Mouse (Mus musculus) cortical plate, adult 2 months (tissue): ENCODE measurements around the gene Rps27. TPM values are rescaled to one million over a fixed set of nuclear protein-coding genes. Genes with fewer than 3 reads are reported as not detected.
A peak's percentile ranks its signal among the peaks of the same experiment; 100 is the strongest.

Experiments
- H3K27ac ChIP-seq: fragments of 200-500 bp; 2 replicates; pipeline ENCODE4 v1.5.1; 2012; ENCODE audit warnings: low read length, control low read depth, inconsistent platforms; ENCODE audit not compliant: insufficient read depth
- H3K4me1 ChIP-seq: fragments of 200-500 bp; 2 replicates; pipeline ENCODE4 v1.6.1; 2011; ENCODE audit warnings: low read length; ENCODE audit not compliant: control insufficient read depth, insufficient read depth
- H3K4me3 ChIP-seq: fragments of 200-500 bp; 2 replicates; pipeline ENCODE4 v1.5.1; 2011; ENCODE audit warnings: mild to moderate bottlenecking, low read length, control low read depth; ENCODE audit not compliant: insufficient read depth
- CTCF ChIP-seq: fragments of 200-500 bp; IDR thresholded peaks from 2 replicates; pipeline ENCODE4 v1.5.1; 2011; ENCODE audit warnings: mild to moderate bottlenecking, control low read depth, low read length; ENCODE audit not compliant: insufficient read depth; ENCODE audit errors: extremely low read depth
- POLR2A ChIP-seq: fragments of 200-500 bp; IDR thresholded peaks from 2 replicates; pipeline ENCODE4 v1.6.1; 2011; ENCODE audit warnings: mild to moderate bottlenecking, low read length, control low read depth; ENCODE audit not compliant: insufficient read depth; ENCODE audit errors: extremely low read depth
- polyA plus RNA-seq: library from polyadenylated mRNA; depleted of rRNA; stranded (reverse); fragments of >200 nt; gene quantifications from 2 replicates; pipeline ENCODE4 v1.2.3, GENCODE M21; 2012

Gene Rps27
- polyA plus RNA-seq, 1 experiment, result 1,617 TPM

- no peak overlapping the region for H3K27ac ChIP-seq
- no peak overlapping the region for H3K4me3 ChIP-seq
- TF ChIP-seq POLR2A (no peak), CTCF (no peak)
- peaks cover 5% of the 10 kb centered on the region for H3K4me1 ChIP-seq
Measured at GRCm38 (mm10) chr3:90250791-90251190, 37.3 kb upstream of the Rps27 start.

- Histone ChIP-seq H3K27ac (peak overlapping the region; percentile 76; the same call in 1 of the 2 replicates), H3K4me1 (peaks cover 2% of the 10 kb centered on the region), H3K4me3 (peak overlapping the region; percentile 66)
- no peak for TF ChIP-seq POLR2A
- TF ChIP-seq CTCF, result no peak
Measured at GRCm38 (mm10) chr3:90248746-90249100, 35.3 kb upstream of the Rps27 start.

DNA sequence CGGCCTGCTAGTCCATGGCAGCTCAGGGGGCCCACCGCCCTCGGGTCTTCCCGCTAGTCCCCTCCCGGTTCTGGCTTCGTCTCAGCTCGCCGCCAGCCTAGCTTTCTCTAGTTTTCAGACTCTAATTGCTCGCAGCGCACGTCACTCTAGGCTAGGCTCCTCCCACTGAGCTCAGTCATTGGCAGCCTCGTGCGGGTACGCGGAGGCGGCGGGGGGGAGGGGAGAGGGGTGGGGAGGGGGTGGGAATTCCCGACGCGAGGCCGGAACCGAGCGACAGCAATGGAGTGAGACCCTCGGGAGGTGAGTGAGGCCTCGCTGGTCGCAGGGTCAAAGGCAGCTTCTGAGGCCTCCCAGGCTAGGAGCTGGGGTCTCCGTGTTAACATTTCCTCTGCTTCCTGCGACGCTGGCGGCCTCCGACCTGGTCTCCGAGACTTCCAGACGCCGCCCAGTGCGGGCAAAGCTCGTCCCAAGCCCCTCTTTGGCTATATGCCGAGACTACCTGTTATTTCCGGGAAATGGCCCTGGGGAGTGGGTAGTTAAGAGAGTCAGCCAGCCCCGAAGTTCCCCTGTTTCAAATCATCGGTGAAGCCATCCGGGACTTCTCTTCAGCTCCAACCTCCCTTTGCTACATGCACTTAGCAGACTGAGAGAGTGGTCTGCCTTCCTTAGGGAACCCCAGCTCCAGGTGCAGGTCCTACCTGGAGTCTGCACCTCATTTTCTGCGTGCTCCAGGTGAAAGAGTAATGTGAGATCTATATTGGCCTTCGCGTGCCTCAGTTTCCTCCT lies 34.7 kb upstream of the Rps27 start, which contains the start of gene Slc39a1:
Gene Slc39a1, plus strand, starts transcription at position 213 of the 786 bp plus-strand sequence.
- Histone ChIP-seq H3K4me3 (peak within 1 kb of the TSS; percentile 66), H3K4me1 (peaks cover 2% of the 10 kb centered on the region; the same call in 1 of the 2 replicates), H3K27ac (peak within 1 kb of the TSS; percentile 85)
- TF ChIP-seq POLR2A (peak; percentile 78; the same call in 1 of the 2 replicates), CTCF (no peak)

DNA sequence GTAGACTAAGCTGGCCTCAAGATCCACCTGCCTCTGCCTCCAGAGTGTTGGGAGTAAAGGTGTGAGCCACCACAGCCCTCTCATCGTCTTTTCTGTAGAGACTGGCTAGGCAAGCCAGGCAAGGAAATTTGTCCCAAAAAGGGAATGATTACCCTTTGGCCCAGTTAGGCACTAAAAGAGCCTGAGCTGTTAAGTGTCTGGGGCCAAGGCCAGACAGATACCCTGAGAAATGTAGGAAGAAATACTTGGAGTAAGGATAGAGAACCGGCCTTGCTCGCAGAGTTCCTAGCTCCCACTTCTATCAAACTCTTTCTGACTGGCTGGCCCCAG lies 34.1 kb upstream of the Rps27 start:
- H3K27ac ChIP-seq, result peak overlapping the region; percentile 85
- TF ChIP-seq CTCF (no peak), POLR2A (no peak)
- peaks cover 2% of the 10 kb centered on the region; the same call in 1 of the 2 replicates for H3K4me1 ChIP-seq
- peak overlapping the region; percentile 66 for H3K4me3 ChIP-seq

DNA sequence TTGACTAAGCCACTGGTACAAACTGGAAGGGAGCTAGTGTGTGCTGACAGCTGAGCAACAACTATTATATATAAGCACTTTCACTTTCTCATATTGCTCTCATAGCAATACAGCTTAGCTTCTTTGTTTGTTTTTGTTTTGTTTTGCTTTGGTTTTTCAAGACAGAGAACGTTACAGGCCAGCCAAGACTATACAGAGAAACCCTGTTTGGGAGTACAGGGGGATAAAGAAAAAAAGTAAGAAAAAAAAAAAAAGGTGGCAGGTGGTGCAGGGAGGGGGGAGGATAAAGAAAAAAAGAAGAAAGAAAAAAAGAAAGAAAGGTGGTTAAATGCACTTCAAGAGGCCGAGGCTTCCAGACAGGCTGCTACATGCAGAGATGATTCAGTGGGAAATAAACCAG lies 32.0 kb upstream of the Rps27 start:
- Histone ChIP-seq H3K4me3 (no peak overlapping the region), H3K27ac (no peak overlapping the region), H3K4me1 (no peaks in the 10 kb centered on the region)
- no peak for TF ChIP-seq CTCF
- TF ChIP-seq POLR2A, result no peak

DNA sequence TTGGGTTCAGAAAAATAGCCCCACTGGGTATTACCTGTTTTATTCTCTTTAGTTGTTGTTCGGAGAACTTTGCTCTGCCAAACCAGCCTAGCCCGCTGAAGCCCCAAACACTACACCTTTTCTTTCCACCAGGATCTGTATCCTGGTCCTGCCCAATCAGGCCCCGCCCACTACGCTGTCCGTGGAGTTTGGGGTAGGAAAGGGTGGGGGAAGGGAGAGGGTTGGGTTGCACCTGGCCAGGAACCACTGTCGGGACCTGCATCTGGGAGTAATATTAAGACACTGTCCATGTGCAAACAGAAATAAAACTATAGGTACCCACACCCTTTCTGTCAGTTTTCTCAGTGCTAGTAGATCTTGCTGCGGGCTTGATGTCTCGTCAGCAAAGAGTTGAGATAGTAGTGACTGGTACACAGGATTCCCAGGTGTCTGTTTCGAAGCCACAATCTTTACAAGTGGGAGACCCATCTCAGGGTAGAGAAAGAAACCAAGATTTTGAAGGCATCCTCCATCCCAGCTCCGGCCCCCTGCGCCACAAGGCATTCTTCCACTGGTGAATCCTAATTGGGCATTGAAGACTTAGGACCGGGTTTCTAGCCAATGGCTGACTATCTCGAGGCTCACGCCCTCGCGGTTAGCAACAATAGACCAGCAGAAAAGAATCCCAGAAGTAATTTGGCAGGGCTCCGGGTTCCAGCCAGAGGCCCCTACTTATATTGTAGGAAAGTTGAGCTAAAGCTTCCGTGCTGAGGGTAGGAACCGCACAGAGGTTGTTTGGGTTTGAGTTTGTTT lies 29.7 kb upstream of the Rps27 start, which contains the start of gene Creb3l4:
Gene Creb3l4, minus strand, starts transcription at position 529 of the 792 bp plus-strand sequence.
- TF ChIP-seq POLR2A, result no peak
- TF ChIP-seq CTCF, result no peak
- Histone ChIP-seq H3K27ac (no peak within 1 kb of the TSS), H3K4me3 (0 out of 2 replicates have a peak within 1 kb of the TSS, but pooled peaks have one; percentile 7), H3K4me1 (no peaks in the 10 kb centered on the region)

DNA sequence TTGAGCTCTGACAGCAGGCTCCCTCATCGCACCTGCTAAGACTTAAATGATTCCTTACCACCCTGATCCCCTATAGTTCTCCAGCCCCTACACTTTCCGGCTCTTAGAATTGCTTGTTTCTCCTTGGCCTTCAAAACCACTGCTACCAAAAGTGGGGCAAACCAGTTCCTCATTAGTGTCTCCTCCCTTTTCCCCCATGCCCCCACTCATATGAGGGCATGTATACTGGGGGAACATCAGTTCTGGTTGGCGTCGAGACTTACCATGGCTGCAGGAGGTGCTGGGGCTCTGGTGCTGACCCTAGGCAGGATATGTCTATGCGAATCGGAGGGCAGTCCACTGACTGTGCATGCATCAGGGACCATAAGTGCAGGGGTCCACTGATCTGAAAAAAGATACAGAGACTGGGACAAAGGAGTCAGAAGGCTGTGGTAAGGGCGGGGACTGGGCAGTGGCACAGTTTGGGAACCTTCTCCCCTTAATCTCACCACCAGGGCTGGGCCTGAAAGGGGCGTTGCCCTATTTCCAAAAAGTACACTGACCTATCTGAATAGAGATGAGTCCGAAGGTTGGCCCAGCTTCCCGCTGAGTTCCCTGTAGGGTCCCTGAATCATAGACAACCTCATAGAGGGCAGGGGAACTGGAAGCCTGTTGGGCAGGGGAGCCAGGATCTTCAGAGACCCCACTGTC lies 28.4 kb upstream of the Rps27 start:
- Histone ChIP-seq H3K4me1 (no peaks in the 10 kb centered on the region), H3K4me3 (no peak overlapping the region), H3K27ac (no peak overlapping the region)
- TF ChIP-seq CTCF, result no peak
- no peak for TF ChIP-seq POLR2A

DNA sequence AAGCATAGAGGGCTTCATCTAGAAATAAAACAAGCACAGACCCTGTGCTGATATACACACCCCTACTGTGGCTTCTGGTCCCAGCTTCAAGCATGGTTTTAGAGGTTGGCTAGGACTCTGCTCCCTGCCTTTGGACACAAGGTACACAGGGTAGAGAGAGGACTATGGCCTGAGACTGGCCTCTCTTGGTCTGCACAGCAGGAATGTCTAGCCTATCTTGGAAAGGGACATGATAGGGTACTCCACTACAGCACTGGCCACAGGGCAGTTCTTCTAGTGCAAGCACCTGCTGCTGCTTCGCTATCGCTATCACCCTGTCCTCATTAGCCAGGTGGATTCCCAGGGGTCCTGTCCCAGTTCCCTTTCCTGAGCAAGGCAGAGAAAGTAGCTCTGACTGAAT lies 27.8 kb upstream of the Rps27 start:
- TF ChIP-seq CTCF, result no peak
- Histone ChIP-seq H3K27ac (no peak overlapping the region), H3K4me1 (no peaks in the 10 kb centered on the region), H3K4me3 (no peak overlapping the region)

DNA sequence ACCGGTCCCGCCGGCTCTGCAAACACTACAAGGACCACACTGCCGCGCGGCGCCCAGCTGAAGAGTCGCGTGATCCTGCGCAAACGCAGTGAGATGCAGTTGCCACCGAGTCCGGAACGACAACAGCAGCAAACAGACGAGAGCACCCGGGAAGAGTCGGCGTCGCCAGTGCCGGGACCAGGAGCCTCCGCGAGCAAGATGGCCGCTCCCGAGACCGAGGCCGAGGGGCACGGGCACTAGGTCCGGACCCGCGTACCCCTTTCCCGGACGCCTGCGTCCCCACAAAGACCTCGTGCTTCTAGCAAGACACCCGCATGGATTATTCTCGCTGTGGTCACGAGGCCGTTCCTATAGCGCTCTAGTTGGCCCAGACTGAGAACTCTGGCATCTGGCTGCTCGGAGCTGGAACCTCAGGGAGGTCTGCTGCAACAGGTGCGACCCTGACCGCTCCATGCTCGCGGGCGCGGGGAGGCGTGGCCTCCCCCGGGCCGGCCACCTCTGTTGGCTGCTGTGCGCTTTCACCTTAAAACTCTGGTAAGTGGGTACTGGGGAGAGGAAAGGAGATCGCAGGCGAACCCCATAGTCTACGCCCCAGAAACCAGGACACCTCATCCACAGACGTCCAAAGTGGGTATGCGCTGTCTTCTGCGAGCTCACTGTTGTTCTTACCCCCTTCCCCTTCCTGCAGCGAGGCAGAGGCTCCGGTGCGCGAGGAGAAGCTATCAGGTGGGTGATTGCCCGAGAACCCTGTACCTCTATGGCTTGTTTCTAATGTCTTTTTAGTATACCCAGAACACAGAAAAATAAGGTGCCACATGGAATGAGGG lies 18.3 kb upstream of the Rps27 start, which contains the start of gene Jtb:
Gene Jtb, plus strand, starts transcription at position 91 of the 827 bp plus-strand sequence.
- Histone ChIP-seq H3K4me1 (peaks cover 2% of the 10 kb centered on the region), H3K4me3 (peak within 1 kb of the TSS; percentile 66), H3K27ac (no peak within 1 kb of the TSS)
- TF ChIP-seq POLR2A (peak; percentile 95), CTCF (no peak)
